Mouse (Mus musculus) bone marrow macrophage, adult 2 months (primary cell): Measurements from ENCODE around the gene Asb6.

ENCODE experiments used
- CTCF ChIP-seq: IDR thresholded peaks from 2 replicates; pipeline ENCODE4 v1.5.1; 2012; ENCODE audit warnings: low read depth, mild to moderate bottlenecking, low read length, moderate library complexity
- POLR2A ChIP-seq: IDR thresholded peaks from 2 replicates; pipeline ENCODE4 v1.6.1; 2012; ENCODE audit warnings: mild to moderate bottlenecking, low read depth, low read length, borderline replicate concordance

- TF ChIP-seq CTCF: no peak
- no peak for TF ChIP-seq POLR2A
Observed at GRCm38 (mm10) chr2:30816383-30816782, 13.8 kb downstream of the Asb6 start.
